Mouse (Mus musculus) hindbrain, embryonic 16.5 days (tissue): ENCODE data around the gene BC034090. TPM values are rescaled to one million over a fixed set of nuclear protein-coding genes. Genes with fewer than 3 reads are reported as not detected.
"Not testable (repeated sequence)": the region's sequence is repeated elsewhere in the genome, so short reads cannot be mapped to it uniquely, and the experiment has no call there.

ENCODE experiments used
- ATAC-seq: fragments of 200-750 bp; cut with Nextera tagmentation; 2 replicates; pipeline ENCODE4 v1.8.0; 2017; ENCODE audit warnings: moderate TSS enrichment, moderate library complexity
- H3K27ac ChIP-seq: fragments of 300-500 bp; sonication (generic); 2 replicates; pipeline ENCODE4 v1.5.1; 2014; ENCODE audit warnings: low read depth, mild to moderate bottlenecking, control low read depth, low read length, moderate library complexity
- H3K27me3 ChIP-seq: fragments of 300-500 bp; sonication (generic); replicated peaks from 2 replicates; pipeline ENCODE4 v1.6.1; 2014; ENCODE audit warnings: low read length; ENCODE audit not compliant: control insufficient read depth, insufficient read depth
- H3K36me3 ChIP-seq: fragments of 300-500 bp; sonication (generic); 2 replicates; pipeline ENCODE4 v1.6.1; 2014; ENCODE audit warnings: mild to moderate bottlenecking, low read length, moderate library complexity, mixed read lengths; ENCODE audit not compliant: control insufficient read depth, insufficient read depth
- H3K4me1 ChIP-seq: fragments of 300-500 bp; sonication (generic); 2 replicates; pipeline ENCODE4 v1.6.1; 2014; ENCODE audit warnings: low read depth, low read length; ENCODE audit not compliant: control insufficient read depth, insufficient read depth
- H3K4me2 ChIP-seq: fragments of 300-500 bp; sonication (generic); 2 replicates; pipeline ENCODE4 v1.6.1; 2014; ENCODE audit warnings: mild to moderate bottlenecking, low read length, control low read depth, moderate library complexity
- H3K4me3 ChIP-seq: fragments of 300-500 bp; sonication (generic); 2 replicates; pipeline ENCODE4 v1.5.1; 2014; ENCODE audit warnings: mild to moderate bottlenecking, low read length, control low read depth, moderate library complexity
- H3K9ac ChIP-seq: fragments of 300-500 bp; sonication (generic); 2 replicates; pipeline ENCODE4 v1.6.1; 2014; ENCODE audit warnings: low read depth, mild to moderate bottlenecking, control low read depth, low read length, moderate library complexity
- H3K9me3 ChIP-seq: fragments of 300-500 bp; sonication (generic); 2 replicates; pipeline ENCODE4 v1.6.1; 2014; ENCODE audit warnings: mild to moderate bottlenecking, low read length, moderate library complexity; ENCODE audit not compliant: control insufficient read depth
- WGBS: fragments of 180-500 bp; shearing (Covaris S2); extraction: QIAGEN DNeasy Blood & Tissue Kit; methylation state at CpG from one replicate; pipeline ENCODE4 v1.1.7; 2014; 5-methylcytosine and 5-hydroxymethylcytosine counted together
- polyA plus RNA-seq: library from polyadenylated mRNA; unstranded; fragments of >200 nt; fragmentation: Nextera tagmentation; extraction: Ambion mirVana; gene quantifications from 2 replicates; pipeline ENCODE4 v1.2.1, GENCODE M21; 2015

The BC034090 gene
- polyA plus RNA-seq, 1 experiment from 2014 or later = 6.1 TPM

- Histone ChIP-seq H3K27ac (no peak overlapping the region), H3K4me2 (no peak overlapping the region), H3K9ac (no peak overlapping the region), H3K9me3 (no peaks in the 10 kb centered on the region), H3K4me3 (no peak overlapping the region), H3K27me3 (no peaks in the 10 kb centered on the region), H3K36me3 (no peaks in the 10 kb centered on the region), H3K4me1 (no peaks in the 10 kb centered on the region)
- no peak for ATAC-seq
- WGBS = 85% methylated on average over 4 of the region's 4 CpGs
Measured at GRCm38 (mm10) chr1:155275793-155276192, 31.5 kb upstream of the BC034090 start.

- H3K4me1 ChIP-seq = no peaks in the 10 kb centered on the region
- 84% methylated on average over 3 of the region's 3 CpGs for WGBS
- no peaks in the 10 kb centered on the region for H3K36me3 ChIP-seq
- no peak overlapping the region for H3K27ac ChIP-seq
- no peak for ATAC-seq
- H3K9me3 ChIP-seq = no peaks in the 10 kb centered on the region
- H3K9ac ChIP-seq = no peak overlapping the region
- H3K27me3 ChIP-seq = no peaks in the 10 kb centered on the region
- no peak overlapping the region for H3K4me2 ChIP-seq
- no peak overlapping the region for H3K4me3 ChIP-seq
Measured at GRCm38 (mm10) chr1:155274976-155275375, 30.7 kb upstream of the BC034090 start.

- ATAC-seq = no peak
- Histone ChIP-seq H3K4me2 (no peak overlapping the region), H3K4me1 (no peaks in the 10 kb centered on the region), H3K27ac (no peak overlapping the region), H3K9me3 (no peaks in the 10 kb centered on the region), H3K36me3 (no peaks in the 10 kb centered on the region), H3K4me3 (no peak overlapping the region), H3K27me3 (no peaks in the 10 kb centered on the region), H3K9ac (no peak overlapping the region)
- 89% methylated on average over 4 of the region's 4 CpGs for WGBS
Measured at GRCm38 (mm10) chr1:155272953-155273352, 28.7 kb upstream of the BC034090 start.

- H3K4me2 ChIP-seq, ATAC-seq, H3K36me3 ChIP-seq, H3K27ac ChIP-seq, H3K9ac ChIP-seq, H3K9me3 ChIP-seq, H3K4me3 ChIP-seq, H3K4me1 ChIP-seq, H3K27me3 ChIP-seq: not testable (repeated sequence)
- 94% methylated on average over 10 of the region's 10 CpGs for WGBS
Measured at GRCm38 (mm10) chr1:155262496-155262895, 18.3 kb upstream of the BC034090 start.

- Histone ChIP-seq H3K4me1 (no peaks in the 10 kb centered on the region), H3K9ac (no peak overlapping the region), H3K27ac (no peak overlapping the region), H3K27me3 (no peaks in the 10 kb centered on the region), H3K9me3 (no peaks in the 10 kb centered on the region), H3K4me3 (no peak overlapping the region), H3K36me3 (no peaks in the 10 kb centered on the region), H3K4me2 (no peak overlapping the region)
- WGBS = 85% methylated on average over 8 of the region's 8 CpGs
- ATAC-seq = no peak
Measured at GRCm38 (mm10) chr1:155254309-155254708, 10.1 kb upstream of the BC034090 start.

- Histone ChIP-seq H3K36me3 (no peaks in the 10 kb centered on the region), H3K9me3 (no peaks in the 10 kb centered on the region), H3K4me3 (no peak overlapping the region), H3K9ac (no peak overlapping the region), H3K4me2 (no peak overlapping the region), H3K4me1 (no peaks in the 10 kb centered on the region), H3K27me3 (no peaks in the 10 kb centered on the region), H3K27ac (no peak overlapping the region)
- WGBS = 76% methylated on average over 12 of the region's 12 CpGs
- no peak for ATAC-seq
Measured at GRCm38 (mm10) chr1:155253126-155253525, 8.9 kb upstream of the BC034090 start.

GRCm38 (mm10) chr1:155252631-155253121 is 8.4 kb upstream of the BC034090 start:
- 57% methylated on average over 6 of the region's 6 CpGs for WGBS
- H3K27ac ChIP-seq = no peak overlapping the region
- ATAC-seq = no peak

GRCm38 (mm10) chr1:155251596-155251995 is 7.4 kb upstream of the BC034090 start:
- Histone ChIP-seq H3K4me3 (no peak overlapping the region), H3K9ac (no peak overlapping the region), H3K36me3 (no peaks in the 10 kb centered on the region), H3K27me3 (no peaks in the 10 kb centered on the region), H3K4me1 (no peaks in the 10 kb centered on the region), H3K4me2 (no peak overlapping the region), H3K27ac (no peak overlapping the region), H3K9me3 (no peaks in the 10 kb centered on the region)
- no peak for ATAC-seq
- 80% methylated on average over 5 of the region's 5 CpGs for WGBS

More at GRCm38 (mm10) chr1:155252631-155253121, 8.4 kb upstream of the BC034090 start:
- H3K9me3 ChIP-seq = no peaks in the 10 kb centered on the region
- no peak overlapping the region for H3K4me2 ChIP-seq
- no peaks in the 10 kb centered on the region for H3K4me1 ChIP-seq
- H3K27me3 ChIP-seq = no peaks in the 10 kb centered on the region
- no peak overlapping the region for H3K4me3 ChIP-seq
- H3K9ac ChIP-seq = no peak overlapping the region
- no peaks in the 10 kb centered on the region for H3K36me3 ChIP-seq

- no peak for ATAC-seq
- H3K27ac ChIP-seq = no peak overlapping the region
Measured at GRCm38 (mm10) chr1:155250531-155251135, 6.4 kb upstream of the BC034090 start.

More at GRCm38 (mm10) chr1:155250531-155251135, 6.4 kb upstream of the BC034090 start:
- Histone ChIP-seq H3K4me3 (no peak overlapping the region), H3K27me3 (no peaks in the 10 kb centered on the region), H3K4me1 (no peaks in the 10 kb centered on the region), H3K9ac (no peak overlapping the region), H3K4me2 (no peak overlapping the region), H3K36me3 (no peaks in the 10 kb centered on the region), H3K9me3 (no peaks in the 10 kb centered on the region)
- WGBS = 39% methylated on average over 4 of the region's 4 CpGs
